Comparison of ENCODE assay signal across 33 mouse cellular contexts in genomic region chr7:99504556-99504955, GRCm38 (mm10). TPM values are rescaled to one million over a fixed set of nuclear protein-coding genes. Genes with fewer than 3 reads are reported as not detected.
"Had no signal": no experiment of that assay in that cellular context is flagged by ENCODE, and none has a peak within 500 bp of the region (broad histone marks: within the 10 kb centered on the region; RNA-seq: fewer than 3 reads in every experiment).

No protein-coding gene starts in this region.

- H3K4me1 ChIP-seq: limb, embryonic 10.5 days; limb, embryonic 13.5 days; limb, embryonic 15.5 days; midbrain, embryonic 10.5 days; midbrain, embryonic 12.5 days; midbrain, embryonic 13.5 days; midbrain, embryonic 15.5 days; neural tube, embryonic 12.5 days had no signal

- DNase-seq: left cerebral cortex, postnatal 4 days; liver; liver, embryonic 13.5 days; liver, postnatal 0 days; lung, adult 18-20 months; lung, adult 2 months; lung, embryonic 14.5 days; lung, postnatal 10 days; lung, postnatal 14 days; lung, postnatal 36 days; lung, postnatal 4 days; midbrain, embryonic 14.5 days had no signal

- H3K27ac ChIP-seq: limb, embryonic 10.5 days; limb, embryonic 12.5 days; limb, embryonic 13.5 days; limb, embryonic 15.5 days; liver, embryonic 12.5 days; liver, embryonic 13.5 days; liver, embryonic 14.5 days; liver, embryonic 15.5 days; lung, embryonic 15.5 days; macrophage; midbrain, embryonic 10.5 days; midbrain, embryonic 12.5 days; midbrain, embryonic 13.5 days; midbrain, embryonic 15.5 days; neural tube, embryonic 12.5 days had no signal

- H3K4me2 ChIP-seq: limb, embryonic 12.5 days; limb, embryonic 13.5 days; limb, embryonic 15.5 days; liver, embryonic 11.5 days; liver, embryonic 12.5 days; liver, embryonic 13.5 days; liver, embryonic 15.5 days; lung, embryonic 14.5 days; lung, embryonic 15.5 days; midbrain, embryonic 11.5 days; midbrain, embryonic 12.5 days; midbrain, embryonic 13.5 days; midbrain, embryonic 15.5 days; neural tube, embryonic 12.5 days had no signal

- H3K36me3 ChIP-seq: limb, embryonic 10.5 days; limb, embryonic 12.5 days; limb, embryonic 13.5 days; limb, embryonic 15.5 days; liver, embryonic 12.5 days; liver, embryonic 13.5 days; liver, embryonic 15.5 days; lung, embryonic 15.5 days; midbrain, embryonic 10.5 days; midbrain, embryonic 12.5 days; midbrain, embryonic 13.5 days; midbrain, embryonic 15.5 days; neural tube, embryonic 12.5 days had no signal

- H3K9me3 ChIP-seq: limb, embryonic 10.5 days; limb, embryonic 13.5 days; limb, embryonic 15.5 days; liver, embryonic 12.5 days; liver, embryonic 13.5 days; liver, embryonic 15.5 days; lung, embryonic 15.5 days; midbrain, embryonic 10.5 days; midbrain, embryonic 13.5 days; midbrain, embryonic 15.5 days had no signal

- ATAC-seq: liver, embryonic 12.5 days; liver, postnatal 0 days; lung, postnatal 0 days; midbrain, embryonic 13.5 days; midbrain, embryonic 15.5 days; midbrain, embryonic 16.5 days had no signal

- H3K4me3 ChIP-seq: limb, embryonic 10.5 days; limb, embryonic 12.5 days; limb, embryonic 13.5 days; limb, embryonic 15.5 days; liver, embryonic 12.5 days; liver, embryonic 13.5 days; liver, embryonic 15.5 days; lung, embryonic 15.5 days; megakaryocyte, embryonic 14.5 days; midbrain, embryonic 10.5 days; midbrain, embryonic 12.5 days; midbrain, embryonic 13.5 days; midbrain, embryonic 15.5 days; myocyte; neural tube, embryonic 12.5 days had no signal

- H3K27me3 ChIP-seq: limb, embryonic 12.5 days; limb, embryonic 13.5 days; limb, embryonic 15.5 days; liver, embryonic 12.5 days; liver, embryonic 13.5 days; liver, embryonic 15.5 days; lung, embryonic 15.5 days; midbrain, embryonic 13.5 days; midbrain, embryonic 15.5 days; neural tube, embryonic 12.5 days had no signal

- H3K9ac ChIP-seq: limb, embryonic 12.5 days; limb, embryonic 13.5 days; limb, embryonic 15.5 days; liver, embryonic 12.5 days; liver, embryonic 13.5 days; liver, embryonic 14.5 days; liver, embryonic 15.5 days; liver, postnatal 0 days; lung, embryonic 14.5 days; lung, embryonic 15.5 days; midbrain, embryonic 12.5 days; midbrain, embryonic 13.5 days; midbrain, embryonic 15.5 days; neural tube, embryonic 12.5 days had no signal

RNA-seq across cellular contexts. Expression of gene Klhl35, which starts 38.8 kb away (rescaled TPM):
- polyA plus RNA-seq: liver, embryonic 16.5 days; macrophage; myocyte had no signal
